Mouse (Mus musculus): ENCODE results near the gene Fam3c. TPM values are rescaled to one million over a fixed set of nuclear protein-coding genes. Genes with fewer than 3 reads are reported as not detected.

Gene Fam3c
- total and polyA plus RNA-seq, 3 experiments: 28.2 to 396 (median 30.7) TPM

GRCm38 (mm10) chr6:22357351-22357750, 1.3 kb upstream of the Fam3c start:
- no peak for DNase-seq (ENCODE audit: low read depth, low spot score)

GRCm38 (mm10) chr6:22355396-22356085, 502 bp downstream of the Fam3c start:
- peak; percentile 53 for DNase-seq (ENCODE audit: low read depth, low spot score)
- Histone ChIP-seq H3K4me3 (ENCODE audit: control insufficient read depth in 1 of 2, insufficient read depth in 1 of 2, low read depth in 2 of 2, low read length in 2 of 2) (peak overlapping the region; percentile 85 to 90), H3K36me3 (ENCODE audit: control insufficient read depth in 1 of 2, insufficient read depth in 2 of 2, low read length in 2 of 2) (peaks cover 0 to 27% of the 10 kb centered on the region in 2 experiments; a peak in 2 of 4 replicates), H3K9me3 (replicated peaks; ENCODE audit: insufficient read depth, low read length) (no peaks in the 10 kb centered on the region), H3K27me3 (ENCODE audit: control insufficient read depth in 1 of 2, insufficient read depth in 2 of 2, low read length in 2 of 2) (no peaks in the 10 kb centered on the region), H3K79me2 (ENCODE audit: control insufficient read depth, insufficient read depth, low read length, poor library complexity) (peaks cover 41% of the 10 kb centered on the region), H3K27ac (ENCODE audit: control insufficient read depth, low read depth, low read length) (peak overlapping the region; percentile 40), H3K9ac (ENCODE audit: control insufficient read depth, low read depth, low read length, poor library complexity, severe bottlenecking) (peak overlapping the region; percentile 90), H3K4me1 (ENCODE audit: control insufficient read depth in 1 of 2, insufficient read depth in 2 of 2, low read length in 2 of 2) (peaks cover 0 to 15% of the 10 kb centered on the region in 2 experiments; a peak in 3 of 4 replicates)
- peak in 1 of 2 experiments; percentile 89; a peak in 3 of 4 replicates for TF ChIP-seq POLR2A (IDR thresholded peaks at IDR 0.05; ENCODE audit: control insufficient read depth in 1 of 2, insufficient read depth in 1 of 2, low read depth in 1 of 2, low read length in 2 of 2, poor library complexity in 1 of 2)
- TF ChIP-seq NELFE (IDR thresholded peaks at IDR 0.05; ENCODE audit: low read depth, low read length): no peak; the same call in 1 of the 2 replicates

More at GRCm38 (mm10) chr6:22357351-22357750, 1.3 kb upstream of the Fam3c start:
- TF ChIP-seq MAZ (IDR thresholded peaks at IDR 0.05; ENCODE audit: low read depth, low read length): no peak
- no peak for TF ChIP-seq TBP (IDR thresholded peaks at IDR 0.05; ENCODE audit: low read depth, low read length)
- no peak for TF ChIP-seq ZC3H11A (IDR thresholded peaks at IDR 0.05; ENCODE audit: low read depth, low read length)
- no peak for TF ChIP-seq ETS1 (IDR thresholded peaks at IDR 0.05; ENCODE audit: low read depth, low read length)
- Histone ChIP-seq H3K36me3 (ENCODE audit: control insufficient read depth in 1 of 2, insufficient read depth in 2 of 2, low read length in 2 of 2) (peaks cover 0 to 15% of the 10 kb centered on the region in 2 experiments; a peak in 2 of 4 replicates), H3K9ac (ENCODE audit: control insufficient read depth, low read depth, low read length, poor library complexity, severe bottlenecking) (no peak overlapping the region), H3K4me3 (ENCODE audit: control insufficient read depth in 1 of 2, insufficient read depth in 1 of 2, low read depth in 2 of 2, low read length in 2 of 2) (no peak overlapping the region), H3K4me1 (ENCODE audit: control insufficient read depth in 1 of 2, insufficient read depth in 2 of 2, low read length in 2 of 2) (peaks cover 0 to 6% of the 10 kb centered on the region in 2 experiments; a peak in 1 of 4 replicates), H3K9me3 (replicated peaks; ENCODE audit: insufficient read depth, low read length) (no peaks in the 10 kb centered on the region), H3K27me3 (ENCODE audit: control insufficient read depth in 1 of 2, insufficient read depth in 2 of 2, low read length in 2 of 2) (no peaks in the 10 kb centered on the region), H3K27ac (ENCODE audit: control insufficient read depth, low read depth, low read length) (no peak overlapping the region), H3K79me2 (ENCODE audit: control insufficient read depth, insufficient read depth, low read length, poor library complexity) (peaks cover 28% of the 10 kb centered on the region)

- H3K4me1 ChIP-seq (ENCODE audit: control insufficient read depth in 1 of 2, insufficient read depth in 2 of 2, low read length in 2 of 2): peaks cover 4 to 23% of the 10 kb centered on the region in 2 experiments
- TF ChIP-seq MAX (IDR thresholded peaks at IDR 0.05; ENCODE audit: low read length) (no peak), KAT2A (conservative IDR thresholded peaks at IDR 0.05; ENCODE audit: low read depth, low read length) (no peak), ZMIZ1 (IDR thresholded peaks at IDR 0.05; ENCODE audit: low read depth, low read length) (no peak), NRF1 (IDR thresholded peaks at IDR 0.05; ENCODE audit: insufficient read depth, low read depth, low read length, poor library complexity, severe bottlenecking) (no peak), ZC3H11A (IDR thresholded peaks at IDR 0.05; ENCODE audit: low read depth, low read length) (no peak), CHD2 (IDR thresholded peaks at IDR 0.05; ENCODE audit: low read length) (no peak), UBTF (IDR thresholded peaks at IDR 0.05; ENCODE audit: borderline replicate concordance, insufficient read depth, low read depth, low read length) (no peak), USF1 (IDR thresholded peaks at IDR 0.05; ENCODE audit: low read depth, low read length) (no peak), SIN3A (IDR thresholded peaks at IDR 0.05; ENCODE audit: low read length) (no peak), BHLHE40 (IDR thresholded peaks at IDR 0.05; ENCODE audit: borderline replicate concordance, low read depth, low read length) (no peak), POLR2AphosphoS2 (IDR thresholded peaks at IDR 0.05; ENCODE audit: low read length) (no peak), POLR2A (IDR thresholded peaks at IDR 0.05; ENCODE audit: control insufficient read depth in 1 of 2, insufficient read depth in 1 of 2, low read depth in 1 of 2, low read length in 2 of 2, poor library complexity in 1 of 2) (no peak), RAD21 (IDR thresholded peaks at IDR 0.05; ENCODE audit: low read depth, low read length) (no peak), MYB (IDR thresholded peaks at IDR 0.05; ENCODE audit: low read depth, low read length) (no peak), MAZ (IDR thresholded peaks at IDR 0.05; ENCODE audit: low read depth, low read length) (no peak), E2F4 (IDR thresholded peaks at IDR 0.05; ENCODE audit: borderline replicate concordance, low read depth, low read length) (no peak), RCOR1 (IDR thresholded peaks at IDR 0.05; ENCODE audit: low read depth, low read length) (no peak), TBP (IDR thresholded peaks at IDR 0.05; ENCODE audit: low read depth, low read length) (no peak), TCF12 (IDR thresholded peaks at IDR 0.05; ENCODE audit: low read depth, low read length) (no peak), JUND (IDR thresholded peaks at IDR 0.05; ENCODE audit: low read depth, low read length) (no peak)
- H3K36me3 ChIP-seq (ENCODE audit: control insufficient read depth in 1 of 2, insufficient read depth in 2 of 2, low read length in 2 of 2): peaks cover 0 to 35% of the 10 kb centered on the region in 2 experiments; a peak in 2 of 4 replicates
- peak overlapping the region; percentile 23 to 85; a peak in 3 of 4 replicates for H3K4me3 ChIP-seq (ENCODE audit: control insufficient read depth in 1 of 2, insufficient read depth in 1 of 2, low read depth in 2 of 2, low read length in 2 of 2)
- no peak for DNase-seq (ENCODE audit: low read depth, low spot score)
- H3K27ac ChIP-seq (ENCODE audit: control insufficient read depth, low read depth, low read length): no peak overlapping the region
- peaks cover 42% of the 10 kb centered on the region for H3K79me2 ChIP-seq (ENCODE audit: control insufficient read depth, insufficient read depth, low read length, poor library complexity)
- no peaks in the 10 kb centered on the region for H3K9me3 ChIP-seq (replicated peaks; ENCODE audit: insufficient read depth, low read length)
- H3K9ac ChIP-seq (ENCODE audit: control insufficient read depth, low read depth, low read length, poor library complexity, severe bottlenecking): no peak overlapping the region; the same call in 1 of the 2 replicates
- H3K27me3 ChIP-seq (ENCODE audit: control insufficient read depth in 1 of 2, insufficient read depth in 2 of 2, low read length in 2 of 2): no peaks in the 10 kb centered on the region
These were observed 1.4 kb downstream of the Fam3c start for GRCm38 (mm10) chr6:22354675-22355074.

All from MEL (cell line).